Mouse (Mus musculus): ENCODE results near the gene Aanat.

DNA sequence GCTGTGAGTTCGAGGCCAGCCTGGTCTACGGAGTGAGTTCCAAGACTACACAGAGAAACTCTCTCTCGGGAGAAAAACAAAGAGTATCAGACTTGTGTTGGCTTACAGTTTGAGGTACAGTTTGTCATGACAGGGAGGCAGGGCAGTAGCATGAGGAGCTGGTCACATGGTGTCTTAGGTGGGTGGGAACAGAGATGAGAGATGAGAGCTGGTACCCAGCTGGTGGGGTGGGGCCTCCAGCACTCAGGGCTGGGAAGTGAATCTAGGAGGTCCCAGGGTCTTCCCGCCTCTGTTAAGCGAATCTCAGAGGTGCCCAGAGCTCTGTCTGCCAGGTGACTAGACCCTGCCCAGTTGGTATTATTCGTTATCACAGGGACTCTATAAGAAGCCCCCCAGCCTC is 43.2 kb downstream of the Aanat start:
- TF ChIP-seq CTCF (IDR thresholded peaks at IDR 0.05; ENCODE audit: low read depth) (no peak), EP300 (optimal IDR thresholded peaks at IDR 0.05) (no peak)

Data from stomach, postnatal 0 days (tissue).